Mouse (Mus musculus): ENCODE data around the gene Rac2. TPM values are rescaled to one million over a fixed set of nuclear protein-coding genes. Genes with fewer than 3 reads are reported as not detected.
A peak's percentile ranks its signal among the peaks of the same experiment; 100 is the strongest.

The Rac2 gene
- polyA plus RNA-seq, 1 experiment: not detected

GRCm38 (mm10) chr15:78532566-78533345 lies 39.8 kb downstream of the Rac2 start:
- no peaks in the 10 kb centered on the region for H3K36me3 ChIP-seq (ENCODE audit: control insufficient read depth, insufficient read depth, low read length, poor library complexity, severe bottlenecking)
- H3K4me1 ChIP-seq (ENCODE audit: control insufficient read depth, insufficient read depth, low read length): peaks cover 5% of the 10 kb centered on the region
- TF ChIP-seq CTCF (IDR thresholded peaks at IDR 0.05; ENCODE audit: low read depth, low read length): no peak
- TF ChIP-seq EP300 (IDR thresholded peaks at IDR 0.05; ENCODE audit: insufficient read depth, low read depth, low read length): no peak
- TF ChIP-seq POLR2A (IDR thresholded peaks at IDR 0.05; ENCODE audit: insufficient read depth, low read length): no peak
- no peak overlapping the region for H3K9ac ChIP-seq (ENCODE audit: low read depth, poor library complexity, severe bottlenecking)
- H3K4me3 ChIP-seq (ENCODE audit: low read depth, low read length): no peak overlapping the region
- H3K27ac ChIP-seq (ENCODE audit: insufficient read depth, low read length): no peak overlapping the region
- no peaks in the 10 kb centered on the region for H3K27me3 ChIP-seq (ENCODE audit: control insufficient read depth, insufficient read depth, low read length, poor library complexity, severe bottlenecking)
- no peaks in the 10 kb centered on the region for H3K9me3 ChIP-seq (replicated peaks; ENCODE audit: control insufficient read depth, insufficient read depth, low read length, poor library complexity, severe bottlenecking)

- 0 out of 2 replicates have a peak overlapping the region, but pooled peaks have one; percentile 13 for H3K9ac ChIP-seq (ENCODE audit: low read depth, poor library complexity, severe bottlenecking)
- peaks cover 5% of the 10 kb centered on the region for H3K4me1 ChIP-seq (ENCODE audit: control insufficient read depth, insufficient read depth, low read length)
- H3K4me3 ChIP-seq (ENCODE audit: low read depth, low read length): peak overlapping the region; percentile 58
- peak overlapping the region; percentile 29; the same call in 1 of the 2 replicates for H3K27ac ChIP-seq (ENCODE audit: insufficient read depth, low read length)
- H3K9me3 ChIP-seq (replicated peaks; ENCODE audit: control insufficient read depth, insufficient read depth, low read length, poor library complexity, severe bottlenecking): no peaks in the 10 kb centered on the region
- no peaks in the 10 kb centered on the region for H3K36me3 ChIP-seq (ENCODE audit: control insufficient read depth, insufficient read depth, low read length, poor library complexity, severe bottlenecking)
- no peaks in the 10 kb centered on the region for H3K27me3 ChIP-seq (ENCODE audit: control insufficient read depth, insufficient read depth, low read length, poor library complexity, severe bottlenecking)
- peak; percentile 94 for TF ChIP-seq CTCF (IDR thresholded peaks at IDR 0.05; ENCODE audit: low read depth, low read length)
- 0 out of 2 replicates have a peak, but pooled peaks have one; percentile 47 for TF ChIP-seq EP300 (IDR thresholded peaks at IDR 0.05; ENCODE audit: insufficient read depth, low read depth, low read length)
- TF ChIP-seq POLR2A (IDR thresholded peaks at IDR 0.05; ENCODE audit: insufficient read depth, low read length): no peak
Observed at GRCm38 (mm10) chr15:78531901-78532469, 40.6 kb downstream of the Rac2 start.

- Histone ChIP-seq H3K4me1 (ENCODE audit: control insufficient read depth, insufficient read depth, low read length) (peaks cover 5% of the 10 kb centered on the region), H3K36me3 (ENCODE audit: control insufficient read depth, insufficient read depth, low read length, poor library complexity, severe bottlenecking) (no peaks in the 10 kb centered on the region), H3K9ac (ENCODE audit: low read depth, poor library complexity, severe bottlenecking) (no peak overlapping the region), H3K27me3 (ENCODE audit: control insufficient read depth, insufficient read depth, low read length, poor library complexity, severe bottlenecking) (no peaks in the 10 kb centered on the region), H3K4me3 (ENCODE audit: low read depth, low read length) (no peak overlapping the region), H3K9me3 (replicated peaks; ENCODE audit: control insufficient read depth, insufficient read depth, low read length, poor library complexity, severe bottlenecking) (no peaks in the 10 kb centered on the region), H3K27ac (ENCODE audit: insufficient read depth, low read length) (no peak overlapping the region)
- no peak for TF ChIP-seq EP300 (IDR thresholded peaks at IDR 0.05; ENCODE audit: insufficient read depth, low read depth, low read length)
- no peak for TF ChIP-seq POLR2A (IDR thresholded peaks at IDR 0.05; ENCODE audit: insufficient read depth, low read length)
- TF ChIP-seq CTCF (IDR thresholded peaks at IDR 0.05; ENCODE audit: low read depth, low read length): no peak
Observed at GRCm38 (mm10) chr15:78531451-78531720, 41.2 kb downstream of the Rac2 start.

GRCm38 (mm10) chr15:78530671-78531450 lies 41.7 kb downstream of the Rac2 start, which contains the start of gene C1qtnf6:
Gene C1qtnf6 (minus strand): TSS chr15:78531416.
- H3K4me1 ChIP-seq (ENCODE audit: control insufficient read depth, insufficient read depth, low read length): peaks cover 5% of the 10 kb centered on the region
- peak within 1 kb of the TSS; percentile 58 for H3K4me3 ChIP-seq (ENCODE audit: low read depth, low read length)
- TF ChIP-seq CTCF (IDR thresholded peaks at IDR 0.05; ENCODE audit: low read depth, low read length): no peak
- no peak for TF ChIP-seq EP300 (IDR thresholded peaks at IDR 0.05; ENCODE audit: insufficient read depth, low read depth, low read length)
- no peak for TF ChIP-seq POLR2A (IDR thresholded peaks at IDR 0.05; ENCODE audit: insufficient read depth, low read length)

GRCm38 (mm10) chr15:78530141-78530540 lies 42.4 kb downstream of the Rac2 start:
- Histone ChIP-seq H3K9me3 (replicated peaks; ENCODE audit: control insufficient read depth, insufficient read depth, low read length, poor library complexity, severe bottlenecking) (no peaks in the 10 kb centered on the region), H3K36me3 (ENCODE audit: control insufficient read depth, insufficient read depth, low read length, poor library complexity, severe bottlenecking) (no peaks in the 10 kb centered on the region), H3K9ac (ENCODE audit: low read depth, poor library complexity, severe bottlenecking) (no peak overlapping the region), H3K4me3 (ENCODE audit: low read depth, low read length) (no peak overlapping the region), H3K4me1 (ENCODE audit: control insufficient read depth, insufficient read depth, low read length) (peaks cover 5% of the 10 kb centered on the region), H3K27me3 (ENCODE audit: control insufficient read depth, insufficient read depth, low read length, poor library complexity, severe bottlenecking) (no peaks in the 10 kb centered on the region), H3K27ac (ENCODE audit: insufficient read depth, low read length) (no peak overlapping the region)
- TF ChIP-seq EP300 (IDR thresholded peaks at IDR 0.05; ENCODE audit: insufficient read depth, low read depth, low read length) (no peak), POLR2A (IDR thresholded peaks at IDR 0.05; ENCODE audit: insufficient read depth, low read length) (no peak), CTCF (IDR thresholded peaks at IDR 0.05; ENCODE audit: low read depth, low read length) (no peak)

More at GRCm38 (mm10) chr15:78530671-78531450, 41.7 kb downstream of the Rac2 start, which contains the start of gene C1qtnf6:
- peak within 1 kb of the TSS; percentile 29; the same call in 1 of the 2 replicates for H3K27ac ChIP-seq (ENCODE audit: insufficient read depth, low read length)
- 0 out of 2 replicates have a peak within 1 kb of the TSS, but pooled peaks have one; percentile 13 for H3K9ac ChIP-seq (ENCODE audit: low read depth, poor library complexity, severe bottlenecking)
- H3K27me3 ChIP-seq (ENCODE audit: control insufficient read depth, insufficient read depth, low read length, poor library complexity, severe bottlenecking): no peaks in the 10 kb centered on the region
- no peaks in the 10 kb centered on the region for H3K36me3 ChIP-seq (ENCODE audit: control insufficient read depth, insufficient read depth, low read length, poor library complexity, severe bottlenecking)
- no peaks in the 10 kb centered on the region for H3K9me3 ChIP-seq (replicated peaks; ENCODE audit: control insufficient read depth, insufficient read depth, low read length, poor library complexity, severe bottlenecking)
